Mouse (Mus musculus) CH12.LX (cell line): Measurements from ENCODE around the gene Golm1. TPM values are rescaled to one million over a fixed set of nuclear protein-coding genes. Genes with fewer than 3 reads are reported as not detected.

Experiments used
- DNase-seq: peaks from one replicate; pipeline ENCODE4 v3.0.0-alpha.2; 2013; ENCODE audit errors: extremely low read depth
- H3K27ac ChIP-seq: 2 replicates; pipeline ENCODE4 v1.5.1; 2012; ENCODE audit warnings: low read depth, mild to moderate bottlenecking, control low read depth, moderate library complexity; ENCODE audit not compliant: insufficient read depth
- H3K27me3 ChIP-seq: replicated peaks from 2 replicates; pipeline ENCODE3; 2012; ENCODE audit warnings: inconsistent platforms
- H3K36me3 ChIP-seq, 2 experiments: replicated peaks in 1 of 2; 2 replicates each; pipeline versions ENCODE3 to v1.6.1; 2012; ENCODE audit warnings: inconsistent platforms in 1 of 2, low read length in 1 of 2, mild to moderate bottlenecking in 1 of 2, mixed read lengths in 1 of 2, moderate library complexity in 1 of 2; ENCODE audit not compliant: control insufficient read depth in 1 of 2, insufficient read depth in 1 of 2
- H3K4me1 ChIP-seq, 2 experiments: 2 replicates each; pipeline ENCODE4 v1.6.1; 2012; ENCODE audit warnings: inconsistent platforms in 1 of 2, moderate library complexity in 1 of 2; ENCODE audit not compliant: insufficient read depth in 2 of 2, control insufficient read depth in 1 of 2
- H3K4me2 ChIP-seq: 2 replicates; pipeline ENCODE4 v1.6.1; 2012; ENCODE audit warnings: low read depth, mild to moderate bottlenecking, control low read depth; ENCODE audit not compliant: poor library complexity, insufficient read depth, severe bottlenecking
- H3K4me3 ChIP-seq, 3 experiments: fragments of 150-350 bp in 1 of 3; sonication (generic) in 1 of 3; replicated peaks in 1 of 3; 2 replicates each; pipeline versions ENCODE3 to v1.5.1; 2011 to 2012; ENCODE audit warnings: low read depth in 2 of 3, low read length in 2 of 3, mild to moderate bottlenecking in 2 of 3, moderate library complexity in 2 of 3, control low read depth in 1 of 3, improper control_type of control experiment in 1 of 3, inconsistent platforms in 1 of 3, mixed read lengths in 1 of 3; ENCODE audit not compliant: poor library complexity in 1 of 3
- H3K79me2 ChIP-seq: replicated peaks from 2 replicates; pipeline ENCODE4 v1.6.1; 2012; ENCODE audit warnings: mild to moderate bottlenecking, moderate library complexity; ENCODE audit not compliant: control insufficient read depth, poor library complexity, insufficient read depth, severe bottlenecking; ENCODE audit errors: extremely low read depth
- H3K9ac ChIP-seq: 2 replicates; pipeline ENCODE4 v1.6.1; 2012; ENCODE audit warnings: low read depth, mild to moderate bottlenecking, control low read depth, moderate library complexity; ENCODE audit not compliant: insufficient read depth
- H3K9me3 ChIP-seq: replicated peaks from 2 replicates; pipeline ENCODE3; 2012; ENCODE audit warnings: low read length, inconsistent platforms, mixed read lengths
- CHD1 ChIP-seq: IDR thresholded peaks from 2 replicates; pipeline ENCODE4 v1.6.1; 2012; ENCODE audit warnings: low read depth, low read length, improper control_type of control experiment, inconsistent platforms
- CHD2 ChIP-seq: IDR thresholded peaks from 2 replicates; pipeline ENCODE4 v1.6.1; 2011; ENCODE audit warnings: low read length, improper control_type of control experiment
- EP300 ChIP-seq: IDR thresholded peaks from 2 replicates; pipeline ENCODE4 v1.6.1; 2011; ENCODE audit warnings: low read length, improper control_type of control experiment
- ETS1 ChIP-seq: conservative IDR thresholded peaks from 2 replicates; pipeline ENCODE4 v1.6.1; 2012; ENCODE audit warnings: low read depth, mild to moderate bottlenecking, inconsistent platforms, low read length, improper control_type of control experiment, moderate library complexity
- HCFC1 ChIP-seq: IDR thresholded peaks from 2 replicates; pipeline ENCODE4 v1.6.1; 2012; ENCODE audit warnings: low read depth, mild to moderate bottlenecking, inconsistent platforms, low read length, improper control_type of control experiment
- JUN ChIP-seq: IDR thresholded peaks from 2 replicates; pipeline ENCODE4 v1.6.1; 2011; ENCODE audit warnings: low read depth, mild to moderate bottlenecking, low read length, improper control_type of control experiment, moderate library complexity; ENCODE audit not compliant: insufficient read depth
- JUND ChIP-seq: conservative IDR thresholded peaks from 2 replicates; pipeline ENCODE4 v1.6.1; 2011; ENCODE audit warnings: low read depth, low read length, improper control_type of control experiment
- KAT2A ChIP-seq: IDR thresholded peaks from 2 replicates; pipeline ENCODE4 v1.6.1; 2012; ENCODE audit warnings: low read length, improper control_type of control experiment, inconsistent platforms; ENCODE audit not compliant: insufficient replicate concordance
- MAX ChIP-seq: IDR thresholded peaks from 2 replicates; pipeline ENCODE4 v1.6.1; 2011; ENCODE audit warnings: low read length, improper control_type of control experiment
- MAZ ChIP-seq: IDR thresholded peaks from 2 replicates; pipeline ENCODE4 v1.6.1; 2012; ENCODE audit warnings: low read depth, mild to moderate bottlenecking, inconsistent platforms, low read length, improper control_type of control experiment, moderate library complexity
- MXI1 ChIP-seq: IDR thresholded peaks from 2 replicates; pipeline ENCODE4 v1.6.1; 2011; ENCODE audit warnings: mild to moderate bottlenecking, low read depth, low read length, improper control_type of control experiment
- MYC ChIP-seq: IDR thresholded peaks from 2 replicates; pipeline ENCODE4 v1.6.1; 2011; ENCODE audit warnings: low read depth, mild to moderate bottlenecking, improper control_type of control experiment, low read length
- NRF1 ChIP-seq: IDR thresholded peaks from 2 replicates; pipeline ENCODE4 v1.6.1; 2014; ENCODE audit warnings: low read depth, mild to moderate bottlenecking, inconsistent platforms, low read length, improper control_type of control experiment, moderate library complexity
- PAX5 ChIP-seq: IDR thresholded peaks from 2 replicates; pipeline ENCODE4 v1.6.1; 2012; ENCODE audit warnings: low read length, inconsistent platforms, mixed read lengths
- POLR2A ChIP-seq: IDR thresholded peaks from 2 replicates; pipeline ENCODE4 v1.6.1; 2011; ENCODE audit warnings: low read depth, mild to moderate bottlenecking, improper control_type of control experiment, low read length
- POLR2AphosphoS2 ChIP-seq: IDR thresholded peaks from 2 replicates; pipeline ENCODE4 v1.6.1; 2011; ENCODE audit warnings: low read depth, low read length, improper control_type of control experiment
- RAD21 ChIP-seq: IDR thresholded peaks from 2 replicates; pipeline ENCODE4 v1.6.1; 2011; ENCODE audit warnings: low read depth, mild to moderate bottlenecking, low read length, improper control_type of control experiment, moderate library complexity
- RCOR1 ChIP-seq: conservative IDR thresholded peaks from 2 replicates; pipeline ENCODE4 v1.6.1; 2012; ENCODE audit warnings: low read depth, mild to moderate bottlenecking, inconsistent platforms, low read length, improper control_type of control experiment
- SMC3 ChIP-seq: IDR thresholded peaks from 2 replicates; pipeline ENCODE4 v1.6.1; 2011; ENCODE audit warnings: low read depth, low read length, improper control_type of control experiment
- TBP ChIP-seq: conservative IDR thresholded peaks from 2 replicates; pipeline ENCODE4 v1.6.1; 2011; ENCODE audit warnings: low read depth, low read length, improper control_type of control experiment
- TCF12 ChIP-seq: IDR thresholded peaks from 2 replicates; pipeline ENCODE4 v1.6.1; 2014; ENCODE audit warnings: low read depth, mild to moderate bottlenecking, inconsistent platforms, low read length, improper control_type of control experiment
- UBTF ChIP-seq: IDR thresholded peaks from 2 replicates; pipeline ENCODE4 v1.6.1; 2012; ENCODE audit warnings: low read depth, mild to moderate bottlenecking, inconsistent platforms, low read length, improper control_type of control experiment, moderate library complexity
- USF1 ChIP-seq: IDR thresholded peaks from 2 replicates; pipeline ENCODE4 v1.6.1; 2014; ENCODE audit warnings: low read depth, mild to moderate bottlenecking, inconsistent platforms, low read length, improper control_type of control experiment
- USF2 ChIP-seq: conservative IDR thresholded peaks from 2 replicates; pipeline ENCODE4 v1.6.1; 2011; ENCODE audit warnings: low read depth, low read length, improper control_type of control experiment
- ZC3H11A ChIP-seq: IDR thresholded peaks from 2 replicates; pipeline ENCODE4 v1.6.1; 2012; ENCODE audit warnings: low read depth, mild to moderate bottlenecking, inconsistent platforms, low read length, improper control_type of control experiment
- ZKSCAN1 ChIP-seq: IDR thresholded peaks from 2 replicates; pipeline ENCODE4 v1.6.1; 2012; ENCODE audit warnings: low read depth, inconsistent platforms, low read length, improper control_type of control experiment, borderline replicate concordance
- ZMIZ1 ChIP-seq: IDR thresholded peaks from 2 replicates; pipeline ENCODE4 v1.6.1; 2012; ENCODE audit warnings: low read depth, mild to moderate bottlenecking, inconsistent platforms, low read length, improper control_type of control experiment
- ZNF384 ChIP-seq: IDR thresholded peaks from 2 replicates; pipeline ENCODE4 v1.6.1; 2012; ENCODE audit warnings: low read depth, low read length, improper control_type of control experiment, inconsistent platforms
- dilution Hi-C: fragments of 300-500 bp; cut with MboI; formaldehyde crosslinking; loops from 2 replicates; pipeline ENCODE4 v1.14.3; 2020; ENCODE audit warnings: low sequenced_read_pairs; ENCODE audit not compliant: extremely low pct_unique_long_range_greater_than_20kb, extremely low pct_ligation_motif_present
- in situ Hi-C: fragments of 300-500 bp; cut with MboI; formaldehyde crosslinking; loops from 3 replicates; pipeline ENCODE4 v1.14.3; 2019; ENCODE audit warnings: low sequenced_read_pairs, low pct_ligation_motif_present, low pct_unique_long_range_greater_than_20kb, mixed read lengths
- polyA plus RNA-seq: library from polyadenylated mRNA; unstranded; fragments of >175 nt; gene quantifications from 2 replicates; pipeline ENCODE4 v1.2.1, GENCODE M21; 2012; ENCODE audit warnings: low read depth; ENCODE audit not compliant: insufficient read length
- total RNA-seq, 2 experiments: library from RNA; depleted of rRNA; stranded (reverse); fragments of 300-350 nt in 1 of 2; fragments of >200 nt in 1 of 2; gene quantifications; 2 replicates each; pipeline ENCODE4 v1.2.3; 2012 to 2014

Golm1 gene
- total and polyA plus RNA-seq, 3 experiments: 14.3 to 18.9 (median 17.4) TPM

DNA sequence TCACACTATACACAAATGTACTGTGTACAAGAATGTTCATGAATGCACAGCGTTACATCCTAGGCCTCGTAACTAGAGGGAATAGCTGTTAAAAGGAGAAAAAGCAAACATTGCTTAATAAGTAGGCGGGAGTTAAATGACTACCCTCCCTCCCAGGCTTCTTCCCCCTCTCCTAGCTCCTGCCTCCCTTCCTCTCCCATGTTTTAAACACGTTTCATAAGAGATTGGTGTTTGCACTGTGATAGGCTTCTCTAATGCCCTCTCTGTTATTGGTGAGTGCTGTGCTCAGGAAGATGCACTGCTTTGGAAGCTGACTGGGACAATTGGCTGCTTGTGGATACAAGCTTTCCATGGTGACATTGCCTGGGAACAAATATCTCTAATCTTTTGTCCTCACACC lies 60.1 kb downstream of the Golm1 start:
- in situ Hi-C loops (no loop called here), dilution Hi-C loops (no loop called here)
- H3K27me3 ChIP-seq: no peaks in the 10 kb centered on the region
- H3K9ac ChIP-seq: no peak overlapping the region
- no peak overlapping the region for H3K4me2 ChIP-seq
- H3K4me1 ChIP-seq: peaks cover 3 to 7% of the 10 kb centered on the region in 2 experiments; a peak in 3 of 4 replicates
- H3K27ac ChIP-seq: no peak overlapping the region
- DNase-seq: no peak
- H3K4me3 ChIP-seq: no peak overlapping the region
- H3K36me3 ChIP-seq: peaks cover 42 to 79% of the 10 kb centered on the region in 2 experiments
- no peaks in the 10 kb centered on the region for H3K9me3 ChIP-seq
- TF ChIP-seq POLR2A (no peak), POLR2AphosphoS2 (no peak), ZNF384 (no peak), NRF1 (no peak), USF2 (no peak), MAZ (no peak), TBP (no peak), PAX5 (no peak)
- no peaks in the 10 kb centered on the region for H3K79me2 ChIP-seq

DNA sequence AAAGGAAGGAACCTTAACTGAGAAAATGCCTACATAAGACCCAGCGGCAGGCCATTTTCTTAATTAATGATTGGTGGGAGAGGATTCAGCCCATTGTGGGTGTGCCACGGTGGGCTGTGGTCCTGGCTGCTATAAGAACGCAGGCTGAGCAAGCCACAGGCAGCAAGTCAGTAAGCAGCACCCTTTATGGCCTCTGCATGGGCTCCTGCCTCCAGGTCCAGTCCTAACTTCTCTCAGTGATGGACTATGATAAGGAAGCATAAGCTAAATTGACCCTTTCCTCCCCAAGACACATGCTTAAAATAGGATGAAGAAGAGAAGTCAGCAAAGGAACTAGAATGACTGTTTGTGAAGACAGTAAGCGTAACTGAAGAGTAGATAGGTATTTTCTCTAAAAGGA lies 60.5 kb downstream of the Golm1 start:
- H3K36me3 ChIP-seq: peaks cover 39 to 80% of the 10 kb centered on the region in 2 experiments

DNA sequence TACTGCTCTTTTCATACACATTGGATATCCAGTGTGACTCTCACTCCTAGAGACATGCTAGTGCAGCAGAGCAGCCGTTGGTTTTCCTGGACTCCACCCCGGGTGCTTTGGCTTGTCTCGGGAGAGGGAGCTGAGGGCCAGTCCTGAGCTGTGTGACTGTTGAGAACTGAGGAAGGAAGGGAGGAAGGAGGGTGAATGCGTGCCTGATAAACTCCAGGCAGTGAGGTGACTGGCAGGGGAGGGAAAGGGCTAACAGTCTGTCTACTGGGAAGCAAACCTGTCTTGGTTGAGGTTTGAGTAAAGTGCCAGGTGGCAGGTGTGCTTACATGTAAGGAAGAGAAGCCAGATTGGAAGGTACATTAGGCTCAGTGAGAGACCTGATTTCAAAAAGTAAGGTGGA lies 61.7 kb downstream of the Golm1 start:
- no peaks in the 10 kb centered on the region for H3K4me1 ChIP-seq
- dilution Hi-C loops (no loop called here), in situ Hi-C loops (no loop called here)
- DNase-seq: no peak
- no peaks in the 10 kb centered on the region for H3K79me2 ChIP-seq
- TF ChIP-seq MXI1 (no peak), POLR2AphosphoS2 (no peak), UBTF (no peak), TCF12 (no peak), ETS1 (no peak), ZC3H11A (no peak), CHD2 (no peak), JUND (no peak), PAX5 (no peak), ZKSCAN1 (no peak), MAX (no peak), SMC3 (no peak), ZNF384 (no peak), HCFC1 (no peak), CHD1 (no peak), RCOR1 (no peak), RAD21 (no peak), KAT2A (no peak)
- no peak overlapping the region for H3K27ac ChIP-seq
- H3K9me3 ChIP-seq: no peaks in the 10 kb centered on the region
- H3K9ac ChIP-seq: no peak overlapping the region
- H3K4me3 ChIP-seq: no peak overlapping the region
- H3K27me3 ChIP-seq: no peaks in the 10 kb centered on the region
- peaks cover 41 to 82% of the 10 kb centered on the region in 2 experiments for H3K36me3 ChIP-seq
- no peak overlapping the region for H3K4me2 ChIP-seq

More for the DNA sequence above, 60.5 kb downstream of the Golm1 start:
- Histone ChIP-seq H3K9me3 (no peaks in the 10 kb centered on the region), H3K79me2 (no peaks in the 10 kb centered on the region), H3K9ac (no peak overlapping the region), H3K4me3 (no peak overlapping the region), H3K4me2 (no peak overlapping the region), H3K27me3 (no peaks in the 10 kb centered on the region), H3K27ac (no peak overlapping the region), H3K4me1 (peaks cover 0 to 3% of the 10 kb centered on the region in 2 experiments; a peak in 1 of 4 replicates)
- in situ Hi-C loops: no loop called here
- DNase-seq: no peak
- no peak for TF ChIP-seq JUN
- TF ChIP-seq MAX: no peak
- TF ChIP-seq EP300: no peak
- no peak for TF ChIP-seq ETS1
- no peak for TF ChIP-seq POLR2AphosphoS2
- no peak for TF ChIP-seq USF1
- TF ChIP-seq USF2: no peak
- TF ChIP-seq MYC: no peak
- no peak for TF ChIP-seq ZMIZ1
- no peak for TF ChIP-seq MAZ
- dilution Hi-C loops: no loop called here
